Mouse (Mus musculus) cerebellum, postnatal 14 days (tissue): ENCODE results near the gene Frmd6.
A peak's percentile ranks its signal among the peaks of the same experiment; 100 is the strongest.

Experiments used
- DNase-seq, 2 experiments: peaks; one replicate each; pipeline ENCODE4 v3.0.0; 2021; ENCODE audit warnings: mixed read lengths in 2 of 2

Gene Frmd6

GRCm38 (mm10) chr12:70904471-70904870, 79.2 kb downstream of the Frmd6 start:
- peak in 1 of 2 experiments; percentile 1 for DNase-seq

- DNase-seq, result no peak
Measured at GRCm38 (mm10) chr12:70906867-70907266, 81.6 kb downstream of the Frmd6 start.

- no peak for DNase-seq
Measured at GRCm38 (mm10) chr12:70907651-70908050, 82.3 kb downstream of the Frmd6 start.

- no peak for DNase-seq
Measured at GRCm38 (mm10) chr12:70908076-70908475, 82.8 kb downstream of the Frmd6 start.

- DNase-seq, result peak; percentile 90 to 91
Measured at GRCm38 (mm10) chr12:70910241-70910720, 85.0 kb downstream of the Frmd6 start.

GRCm38 (mm10) chr12:70911029-70911428, 85.7 kb downstream of the Frmd6 start:
- DNase-seq, result peak; percentile 94 to 96

DNA sequence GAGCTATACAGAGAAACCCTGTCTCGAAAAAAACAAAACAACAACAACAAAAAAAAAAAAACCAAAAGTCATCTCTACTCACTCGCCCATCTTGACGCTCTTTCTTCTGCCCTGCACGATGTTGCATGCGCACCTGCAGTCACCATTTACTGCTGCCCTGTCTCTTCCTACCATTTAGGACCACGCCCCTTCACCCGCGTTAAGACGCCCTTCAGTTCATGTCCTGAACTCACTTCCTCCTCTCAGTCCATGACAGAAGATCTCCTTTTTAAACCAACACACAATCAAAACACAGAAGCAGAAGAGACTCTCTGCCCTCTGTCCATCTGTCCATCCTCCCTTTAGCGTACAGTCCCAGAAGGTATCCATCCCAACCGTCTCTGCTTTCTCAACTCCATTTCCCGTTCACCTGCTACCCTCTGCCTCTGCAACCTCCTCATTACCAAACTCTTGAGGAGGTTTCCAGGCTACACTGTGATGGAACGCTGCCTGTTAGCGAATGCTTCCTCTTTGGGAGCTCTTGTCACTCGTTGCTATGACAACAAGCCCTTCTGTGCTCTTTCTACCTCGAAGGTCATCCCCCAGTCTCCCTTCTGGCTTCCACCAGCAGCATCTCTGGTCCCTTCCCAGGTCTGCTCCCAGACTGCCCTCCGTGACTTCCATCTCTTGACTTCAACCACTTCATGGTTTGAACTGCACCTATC, 86.5 kb downstream of the Frmd6 start:
- DNase-seq, result no peak

DNA sequence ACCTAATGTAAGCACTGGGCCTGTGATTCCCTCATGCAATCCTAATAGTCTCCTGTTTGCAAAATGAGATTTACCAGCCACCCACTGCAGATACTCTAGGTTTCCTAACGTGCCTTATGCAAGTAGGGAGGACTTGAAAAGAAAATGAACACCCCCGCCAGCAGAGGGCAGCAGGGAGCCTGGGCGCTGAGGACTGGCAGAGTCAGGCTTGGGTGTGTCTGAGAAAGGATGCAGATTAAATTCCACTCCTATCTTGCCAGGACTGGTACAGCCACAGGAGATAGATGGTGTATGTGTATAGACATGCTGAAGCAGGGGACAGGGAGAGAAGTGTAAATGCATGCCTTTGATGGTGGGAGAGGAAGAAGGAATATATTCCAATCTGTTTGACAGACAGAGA, 88.1 kb downstream of the Frmd6 start:
- peak in 1 of 2 experiments; percentile 65 for DNase-seq

DNA sequence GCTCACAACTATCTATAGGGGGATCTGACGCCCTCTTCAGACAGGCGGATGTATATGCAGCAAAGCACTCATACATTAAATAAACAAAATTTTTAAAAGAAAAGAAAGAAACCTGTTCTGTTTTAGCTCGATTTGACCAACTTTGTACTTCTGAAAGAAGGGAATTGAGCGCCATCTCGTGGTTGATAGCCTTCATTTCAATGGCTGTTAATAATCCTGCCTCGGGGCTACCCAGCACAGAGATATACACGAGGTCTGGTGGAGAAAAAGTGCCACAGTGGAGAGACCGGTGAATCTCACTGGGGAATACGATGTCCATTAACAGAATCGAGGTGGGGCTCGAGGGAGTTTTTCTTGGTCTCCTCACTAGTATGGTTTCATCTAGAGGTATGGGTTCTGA, 89.1 kb downstream of the Frmd6 start:
- peak; percentile 63 to 76 for DNase-seq

GRCm38 (mm10) chr12:70929781-70930180, 104.5 kb downstream of the Frmd6 start:
- no peak for DNase-seq

DNA sequence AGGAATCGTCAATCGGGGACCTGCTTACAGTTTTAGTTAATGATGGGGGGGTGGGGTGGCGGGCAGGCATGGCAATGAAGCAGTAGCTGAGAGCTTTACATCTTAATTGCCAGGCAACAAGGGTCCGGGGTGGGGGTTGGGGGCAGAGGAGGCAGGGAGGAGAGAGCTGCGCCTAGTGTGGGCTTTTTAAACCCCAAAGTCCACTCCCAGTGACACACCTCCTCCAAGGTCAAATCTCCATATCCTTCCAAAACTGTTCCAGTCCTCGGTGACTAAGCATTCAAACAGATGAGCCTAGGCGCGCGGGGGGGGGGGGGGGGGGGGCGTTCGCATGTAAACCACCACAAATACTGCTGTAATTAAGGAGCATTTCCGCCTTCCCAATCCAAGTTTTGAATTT, 111.8 kb downstream of the Frmd6 start:
- DNase-seq, result peak; percentile 32 to 52

- DNase-seq, result peak; percentile 97
Measured at GRCm38 (mm10) chr12:70937571-70938384, 112.5 kb downstream of the Frmd6 start, which contains the start of gene Actr10. Gene Actr10 (plus strand): TSS chr12:70937857.

GRCm38 (mm10) chr12:70940806-70941205, 115.5 kb downstream of the Frmd6 start:
- DNase-seq, result no peak

DNA sequence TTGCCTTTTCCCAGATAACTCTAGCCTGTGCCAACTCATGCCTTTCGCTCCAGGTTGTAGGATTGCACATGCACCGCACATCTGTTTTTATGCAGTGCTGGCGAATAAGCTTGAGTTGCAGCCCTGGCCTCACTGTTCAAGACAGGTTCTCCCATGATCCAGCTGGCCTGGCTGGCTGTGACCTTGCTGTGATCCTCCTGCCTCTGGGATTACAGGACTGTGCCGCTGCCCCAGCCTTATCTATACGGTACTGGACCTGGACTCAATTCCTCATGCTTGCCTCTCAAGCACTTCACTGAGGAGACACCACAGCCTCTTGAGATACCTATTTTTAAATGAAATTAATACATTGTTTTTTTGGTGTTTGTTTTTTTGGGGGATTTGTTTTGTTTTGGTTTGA, 118.9 kb downstream of the Frmd6 start:
- no peak for DNase-seq

DNA sequence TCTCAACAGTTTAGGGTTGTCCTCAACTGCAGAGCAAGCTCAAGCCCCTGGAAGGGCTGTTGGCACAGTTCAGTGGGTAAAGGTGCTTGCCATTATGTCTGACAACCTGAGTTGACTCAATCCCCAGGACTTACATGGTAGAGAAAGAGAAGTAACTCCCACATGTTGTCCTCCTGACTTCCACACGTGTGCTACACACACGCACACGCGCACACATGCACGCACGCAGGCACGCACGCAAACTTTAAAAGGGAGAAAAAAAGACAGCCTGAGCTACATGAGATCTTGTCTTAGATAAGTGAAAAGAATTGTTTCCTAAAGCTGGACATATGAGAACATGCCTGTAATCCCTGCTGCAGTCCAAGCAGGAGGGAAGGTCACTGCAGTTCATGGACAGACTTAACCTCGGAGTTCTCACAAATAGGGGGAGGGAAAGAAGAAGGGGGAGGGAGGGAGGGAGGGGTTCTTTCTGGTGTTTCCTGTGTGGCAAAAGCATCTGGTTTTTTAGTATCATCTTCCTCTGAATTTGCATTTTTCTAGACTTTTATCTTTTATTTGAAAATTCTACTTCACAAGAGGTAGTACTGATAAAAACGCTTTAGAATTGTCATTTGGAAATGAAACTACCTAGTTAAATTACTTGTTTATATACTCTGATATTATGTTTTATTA, 121.4 kb downstream of the Frmd6 start:
- DNase-seq, result no peak
